Mouse (Mus musculus): Measurements from ENCODE around the gene Eif2ak2.

GRCm38 (mm10) chr17:78912861-78913281 is 30.5 kb upstream of the Eif2ak2 start:
- TF ChIP-seq CTCF (conservative IDR thresholded peaks at IDR 0.05; ENCODE audit: low read length) (no peak), POU5F1 (IDR thresholded peaks at IDR 0.05; ENCODE audit: borderline replicate concordance, low read length) (no peak)

Measured in E14TG2a.4 (cell line).